Mouse (Mus musculus) testis, adult 2 months (tissue): Measurements from ENCODE around the gene Serinc3. TPM values are rescaled to one million over a fixed set of nuclear protein-coding genes. Genes with fewer than 3 reads are reported as not detected.
A peak's percentile ranks its signal among the peaks of the same experiment; 100 is the strongest.
"Not testable (repeated sequence)": the region's sequence is repeated elsewhere in the genome, so short reads cannot be mapped to it uniquely, and the experiment has no call there.

ENCODE experiments used
- H3K27ac ChIP-seq: fragments of 200-500 bp; 2 replicates; pipeline ENCODE4 v1.5.1; 2012; ENCODE audit warnings: low read depth, low read length; ENCODE audit not compliant: control insufficient read depth, insufficient read depth
- H3K27me3 ChIP-seq: fragments of 200-500 bp; 2 replicates; pipeline ENCODE4 v1.6.1; 2012; ENCODE audit warnings: mild to moderate bottlenecking, low read length, moderate library complexity; ENCODE audit not compliant: control insufficient read depth, insufficient read depth
- H3K36me3 ChIP-seq: fragments of 200-500 bp; 2 replicates; pipeline ENCODE4 v1.6.1; 2012; ENCODE audit warnings: mild to moderate bottlenecking, low read length; ENCODE audit not compliant: control insufficient read depth, insufficient read depth
- H3K4me1 ChIP-seq: fragments of 200-500 bp; 2 replicates; pipeline ENCODE4 v1.6.1; 2012; ENCODE audit warnings: low read length; ENCODE audit not compliant: control insufficient read depth, insufficient read depth
- H3K4me3 ChIP-seq: fragments of 200-500 bp; 2 replicates; pipeline ENCODE4 v1.5.1; 2012; ENCODE audit warnings: low read depth, mild to moderate bottlenecking, low read length, moderate library complexity, mixed read lengths; ENCODE audit not compliant: control insufficient read depth
- CTCF ChIP-seq: fragments of 200-500 bp; IDR thresholded peaks from 2 replicates; pipeline ENCODE4 v1.5.1; 2012; ENCODE audit warnings: low read depth, mild to moderate bottlenecking, inconsistent platforms, low read length, moderate library complexity; ENCODE audit not compliant: control insufficient read depth, insufficient read depth, insufficient replicate concordance
- POLR2A ChIP-seq: fragments of 200-500 bp; IDR thresholded peaks from 2 replicates; pipeline ENCODE4 v1.6.1; 2012; ENCODE audit warnings: low read depth, mild to moderate bottlenecking, inconsistent platforms, low read length, moderate library complexity; ENCODE audit not compliant: control insufficient read depth
- polyA plus RNA-seq: library from polyadenylated mRNA; depleted of rRNA; stranded (reverse); fragments of >200 nt; gene quantifications from 2 replicates; pipeline ENCODE4 v1.2.3, GENCODE M21; 2012; rRNA removed

Serinc3 gene
- polyA plus RNA-seq, result 208 and 270 TPM in 2 replicates

DNA sequence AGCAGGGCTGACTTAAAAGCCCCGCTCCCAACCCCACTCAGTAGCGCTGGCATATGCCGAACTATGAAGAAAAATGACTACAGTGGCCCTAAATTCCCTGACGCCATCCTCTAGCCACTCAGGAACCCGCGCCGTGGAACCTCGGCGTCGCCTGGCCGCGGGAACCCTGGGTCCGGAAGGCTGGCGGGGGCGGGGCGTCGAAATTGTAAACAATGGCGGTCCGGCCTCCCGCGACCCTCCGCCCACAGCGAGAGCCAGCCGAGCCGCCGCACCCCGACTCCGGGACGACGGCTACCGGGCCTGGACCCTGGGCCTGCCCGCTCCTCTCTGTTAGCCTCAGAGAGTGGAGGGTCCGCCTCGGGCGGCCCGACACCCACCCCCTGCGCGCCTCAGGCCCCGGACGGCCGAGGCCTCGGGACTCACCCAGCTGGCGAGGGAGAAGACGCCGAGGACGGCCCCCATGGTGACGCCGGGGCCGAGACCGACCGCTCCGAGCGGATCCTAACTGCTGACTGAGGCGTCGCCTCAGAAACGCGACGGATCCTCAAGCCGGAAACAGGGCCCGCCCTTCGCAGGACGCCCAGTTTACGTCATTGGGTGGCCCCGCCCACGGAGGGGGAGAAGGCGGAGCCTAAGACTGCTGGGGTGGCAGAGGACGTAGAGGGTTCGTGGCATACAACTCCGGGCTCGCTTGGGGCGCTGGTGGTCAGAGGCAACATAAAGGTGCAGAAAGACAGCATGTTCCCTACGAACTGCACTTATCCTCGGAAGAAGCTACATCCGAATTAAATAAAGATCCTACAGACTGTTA, at the start of gene Serinc3:
Serinc3 (minus strand) TSS at position 557 of the 811 bp plus-strand sequence.
- H3K27ac ChIP-seq, result peak within 1 kb of the TSS; percentile 98
- no peaks in the 10 kb centered on the region for H3K27me3 ChIP-seq
- TF ChIP-seq POLR2A (peak; percentile 99), CTCF (peak; percentile 45; the same call in 1 of the 2 replicates)
- peaks cover 15% of the 10 kb centered on the region for H3K4me1 ChIP-seq
- peak within 1 kb of the TSS; percentile 99 for H3K4me3 ChIP-seq
- H3K36me3 ChIP-seq, result no peaks in the 10 kb centered on the region

DNA sequence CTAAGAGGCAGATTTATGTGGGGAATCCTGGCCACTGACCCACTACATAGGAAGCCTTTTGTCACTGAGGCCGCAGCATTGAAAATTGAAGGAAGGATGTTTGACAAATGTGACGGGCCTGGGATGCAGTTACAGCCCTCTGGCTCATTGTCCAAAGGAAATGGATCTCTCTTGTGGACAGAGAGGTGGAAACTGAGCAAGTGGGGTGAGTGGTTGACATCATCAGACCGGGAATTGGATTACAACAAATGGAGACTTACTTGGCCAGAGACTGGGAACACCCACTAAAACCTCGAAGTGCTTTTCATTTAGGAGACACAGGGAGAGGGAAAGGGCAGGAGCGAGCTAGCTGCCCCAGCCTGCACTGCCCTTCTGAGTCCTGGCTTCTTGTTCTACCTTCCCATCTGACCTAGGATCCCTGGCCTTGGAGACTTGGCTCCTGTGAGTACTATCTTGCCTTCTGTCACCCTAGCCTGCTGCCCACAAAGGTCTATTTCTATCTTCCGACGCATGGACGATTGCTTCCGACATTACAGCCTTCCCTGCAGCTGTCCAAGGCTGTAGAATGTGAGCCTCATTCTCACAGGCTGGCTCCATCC, 48.9 kb upstream of the Serinc3 start:
- H3K4me1 ChIP-seq, result peaks cover 7% of the 10 kb centered on the region
- TF ChIP-seq POLR2A (no peak), CTCF (no peak)
- H3K4me3 ChIP-seq, result no peak overlapping the region
- H3K36me3 ChIP-seq, result no peaks in the 10 kb centered on the region
- H3K27me3 ChIP-seq, result no peaks in the 10 kb centered on the region
- H3K27ac ChIP-seq, result peak overlapping the region; percentile 40; the same call in 1 of the 2 replicates

DNA sequence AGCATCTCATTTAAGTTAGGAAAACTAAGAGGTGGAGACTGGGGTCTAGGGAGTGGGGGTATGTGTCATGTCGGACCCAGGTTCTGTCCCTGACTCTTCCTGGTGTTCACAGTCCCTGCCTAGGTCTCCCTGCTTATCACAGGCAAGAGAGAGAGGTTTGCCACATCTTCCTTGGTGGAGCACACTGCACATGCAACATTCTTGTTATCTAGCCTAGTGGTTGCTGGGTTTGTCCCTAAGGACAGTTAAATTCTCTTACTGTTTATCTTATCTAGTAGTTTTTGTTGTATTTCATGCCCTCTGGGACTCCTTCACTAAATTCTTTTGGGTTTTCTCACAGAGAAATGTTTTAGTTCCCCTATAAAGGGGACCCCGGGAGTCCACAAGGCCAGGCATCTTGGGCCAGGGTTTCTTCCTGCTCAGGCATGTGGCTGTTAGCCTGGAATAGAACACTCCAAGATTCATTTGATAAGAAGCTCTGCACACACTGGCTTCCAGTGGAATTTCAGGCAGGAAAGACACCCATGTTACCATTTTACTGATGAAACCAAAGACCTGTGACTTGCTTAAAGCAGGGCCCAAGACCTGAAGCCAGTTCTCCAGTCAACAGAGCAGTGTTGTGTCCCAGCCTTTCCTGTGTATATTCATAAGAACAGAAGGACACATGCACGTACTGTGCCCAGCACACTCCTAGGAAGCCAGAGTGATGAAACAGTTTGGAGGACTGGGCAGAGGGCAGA, 48.1 kb upstream of the Serinc3 start:
- H3K27me3 ChIP-seq, result no peaks in the 10 kb centered on the region
- no peak overlapping the region for H3K4me3 ChIP-seq
- no peaks in the 10 kb centered on the region for H3K36me3 ChIP-seq
- H3K4me1 ChIP-seq, result peaks cover 7% of the 10 kb centered on the region
- TF ChIP-seq CTCF (no peak), POLR2A (no peak)
- H3K27ac ChIP-seq, result peak overlapping the region; percentile 40; the same call in 1 of the 2 replicates

DNA sequence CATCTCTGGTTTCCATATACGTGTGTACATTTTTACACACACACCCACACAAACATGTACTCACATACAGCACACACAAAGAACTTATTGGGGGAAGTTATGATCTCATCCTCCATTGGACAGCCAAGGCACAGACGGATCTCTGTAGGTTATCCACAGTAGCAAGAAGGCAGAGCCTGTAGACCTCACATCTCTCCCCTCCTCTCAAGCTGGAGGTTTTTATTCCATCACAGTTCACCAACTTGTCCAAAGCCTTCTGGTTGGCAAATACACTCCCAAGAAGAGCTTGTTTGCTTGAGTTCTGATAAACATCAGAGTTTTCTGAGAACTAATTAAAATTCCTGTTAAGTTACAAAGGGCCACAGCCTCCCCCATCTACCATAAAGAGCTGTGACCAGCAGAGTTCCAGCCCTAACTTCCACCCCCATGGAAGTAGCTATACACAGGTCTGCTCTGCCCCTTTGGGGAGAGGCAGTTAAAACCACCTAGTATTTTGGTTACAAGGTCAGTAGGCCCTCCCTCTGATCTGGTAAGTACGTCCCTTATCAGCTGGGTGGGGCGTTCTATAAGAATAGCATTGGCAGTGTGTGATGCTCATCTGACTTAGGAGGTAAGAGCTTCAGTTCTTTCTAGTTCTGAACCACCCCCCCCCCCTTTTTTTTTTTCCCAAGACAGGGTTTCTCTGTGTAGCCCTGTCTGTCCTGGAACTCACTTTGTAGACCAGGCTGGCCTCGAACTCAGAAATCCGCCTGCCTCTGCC, 47.1 kb upstream of the Serinc3 start:
- H3K4me3 ChIP-seq, result no peak overlapping the region
- no peaks in the 10 kb centered on the region for H3K27me3 ChIP-seq
- peaks cover 7% of the 10 kb centered on the region for H3K4me1 ChIP-seq
- no peaks in the 10 kb centered on the region for H3K36me3 ChIP-seq
- TF ChIP-seq POLR2A, result no peak
- no peak for TF ChIP-seq CTCF
- H3K27ac ChIP-seq, result no peak overlapping the region

DNA sequence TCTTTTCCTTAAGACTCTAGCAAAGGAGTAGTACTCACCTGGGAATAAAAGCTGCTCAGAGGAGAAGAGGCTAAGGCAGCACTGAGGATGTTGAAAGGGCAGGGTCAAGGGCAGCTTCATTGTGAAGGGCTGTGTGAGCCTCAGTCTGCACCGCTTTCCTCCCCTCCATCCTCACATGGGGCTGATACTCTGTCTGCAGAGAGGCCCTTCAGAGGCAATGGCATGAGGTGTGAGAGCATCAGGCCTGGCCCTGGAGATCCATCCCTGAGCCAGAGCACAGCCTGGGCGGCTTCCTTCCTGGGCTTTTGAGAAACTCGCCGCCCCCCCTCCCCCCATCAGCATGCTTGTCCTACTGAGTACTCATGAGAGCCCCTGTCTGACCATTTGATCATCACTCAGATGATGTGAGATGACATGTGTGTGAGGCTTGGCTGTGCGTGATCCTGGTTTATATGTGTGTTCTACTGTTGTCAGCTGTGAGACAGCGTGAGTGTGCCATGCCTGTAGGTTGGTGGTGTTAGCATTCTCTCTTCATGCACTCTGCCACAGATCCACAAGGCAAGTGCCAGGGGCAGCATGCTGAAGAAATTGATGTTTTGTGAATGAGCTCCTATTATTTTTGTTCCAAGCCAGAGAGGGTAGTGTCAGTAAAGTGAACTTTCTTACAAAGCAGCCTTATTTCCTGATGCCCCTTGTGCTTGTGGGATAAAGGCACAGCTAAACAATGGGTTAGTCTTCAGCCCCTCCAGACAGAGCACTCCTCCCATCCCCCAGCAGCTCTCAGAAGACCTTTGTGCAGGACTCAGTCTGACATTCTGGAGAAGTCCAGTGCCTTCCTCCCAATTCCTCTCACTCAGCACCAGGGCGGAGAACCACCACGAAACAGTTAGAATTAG, 45.7 kb upstream of the Serinc3 start:
- TF ChIP-seq POLR2A (no peak), CTCF (no peak)
- Histone ChIP-seq H3K27me3 (no peaks in the 10 kb centered on the region), H3K4me3 (no peak overlapping the region), H3K36me3 (no peaks in the 10 kb centered on the region), H3K4me1 (peaks cover 10% of the 10 kb centered on the region), H3K27ac (no peak overlapping the region)

DNA sequence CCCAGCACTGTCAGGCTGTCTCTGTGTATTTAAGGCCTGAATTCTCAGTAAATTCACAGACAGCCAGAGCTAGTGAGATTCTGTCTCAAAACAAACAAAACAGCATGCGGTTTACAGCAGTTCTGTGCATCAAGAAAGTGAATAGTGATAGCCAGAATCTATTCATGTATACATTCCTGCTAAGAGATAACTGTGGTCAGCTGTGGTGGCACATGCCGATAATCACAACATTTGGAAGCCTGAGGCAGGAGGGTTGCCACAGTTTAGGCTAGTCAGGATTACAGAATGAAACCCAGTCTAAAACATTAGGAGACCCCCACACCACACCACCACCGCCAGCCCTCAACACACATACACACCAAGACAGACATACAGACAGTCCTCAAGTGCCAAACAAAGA, 44.8 kb upstream of the Serinc3 start:
- TF ChIP-seq POLR2A (no peak), CTCF (no peak)
- H3K27me3 ChIP-seq, result no peaks in the 10 kb centered on the region
- H3K36me3 ChIP-seq, result no peaks in the 10 kb centered on the region
- H3K27ac ChIP-seq, result no peak overlapping the region
- no peak overlapping the region for H3K4me3 ChIP-seq
- H3K4me1 ChIP-seq, result peaks cover 10% of the 10 kb centered on the region

DNA sequence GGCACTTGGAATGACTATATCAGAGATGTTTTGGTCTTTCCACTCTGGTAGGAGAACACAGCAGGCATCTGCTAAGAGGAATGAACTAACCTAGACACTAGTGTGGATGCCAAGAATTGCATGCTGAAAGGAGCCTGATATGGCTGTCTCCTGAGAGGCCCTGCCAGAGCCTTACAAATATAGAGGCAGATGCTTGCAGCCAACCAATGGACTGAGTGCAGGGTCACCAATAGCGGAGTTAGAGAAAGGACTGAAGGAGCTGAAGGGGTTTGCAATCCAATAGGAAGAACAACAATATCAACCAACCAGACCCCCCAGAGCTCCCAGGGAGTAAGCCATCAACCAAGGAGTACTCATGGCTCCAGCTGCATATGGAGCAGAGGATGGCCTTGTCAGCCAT, 43.4 kb upstream of the Serinc3 start:
- H3K4me1 ChIP-seq, H3K27ac ChIP-seq, H3K36me3 ChIP-seq, H3K4me3 ChIP-seq, H3K27me3 ChIP-seq: not testable (repeated sequence)
